Mouse (Mus musculus) G1E (cell line): ENCODE data around the gene Rgs19. TPM values are rescaled to one million over a fixed set of nuclear protein-coding genes. Genes with fewer than 3 reads are reported as not detected.

Experiments used
- ATAC-seq: 2 replicates; pipeline ENCODE4 v1.8.0; 2016; ENCODE audit warnings: mild to moderate bottlenecking; ENCODE audit not compliant: insufficient number of reproducible peaks, poor library complexity, low FRiP score, severe bottlenecking; ENCODE audit errors: extremely low read depth
- DNase-seq: peaks from one replicate; pipeline ENCODE4 v3.0.0; 2012; ENCODE audit warnings: low spot score
- H3K27me3 ChIP-seq: 2 replicates; pipeline ENCODE4 v1.6.1; 2012; ENCODE audit warnings: mild to moderate bottlenecking, low read length, inconsistent platforms; ENCODE audit not compliant: insufficient read depth
- H3K36me3 ChIP-seq: replicated peaks from 2 replicates; pipeline ENCODE3; 2012; ENCODE audit warnings: mild to moderate bottlenecking, inconsistent platforms
- H3K4me1 ChIP-seq: 2 replicates; pipeline ENCODE4 v1.6.1; 2012; ENCODE audit warnings: low read depth, low read length, inconsistent platforms, mixed read lengths; ENCODE audit not compliant: insufficient read depth
- H3K4me3 ChIP-seq: 2 replicates; pipeline ENCODE4 v1.5.1; 2012; ENCODE audit warnings: low read depth, mild to moderate bottlenecking, inconsistent platforms, low read length, moderate library complexity, mixed read lengths
- H3K9me3 ChIP-seq: replicated peaks from 2 replicates; pipeline ENCODE4 v1.6.1; 2012; ENCODE audit warnings: inconsistent platforms
- CTCF ChIP-seq: IDR thresholded peaks from 2 replicates; pipeline ENCODE4 v1.5.1; 2012; ENCODE audit warnings: low read depth, low read length, inconsistent platforms, mixed read lengths
- GATA1 ChIP-seq: IDR thresholded peaks from 2 replicates; pipeline ENCODE4 v1.6.1; 2012; ENCODE audit warnings: borderline replicate concordance, low read length, inconsistent platforms, mixed read lengths
- GATA2 ChIP-seq: IDR thresholded peaks from 2 replicates; pipeline ENCODE4 v1.6.1; 2012; ENCODE audit warnings: low read depth, low read length, inconsistent platforms, borderline replicate concordance
- POLR2AphosphoS5 ChIP-seq: IDR thresholded peaks from 2 replicates; pipeline ENCODE4 v1.6.1; 2012; ENCODE audit warnings: low read depth, low read length, inconsistent platforms; ENCODE audit not compliant: insufficient replicate concordance
- TAL1 ChIP-seq: conservative IDR thresholded peaks from 2 replicates; pipeline ENCODE4 v1.6.1; 2012; ENCODE audit warnings: low read depth, low read length, inconsistent platforms, mixed read lengths
- polyA plus RNA-seq: library from polyadenylated mRNA; stranded (reverse); fragments of >175 nt; gene quantifications from 2 replicates; pipeline ENCODE4 v1.2.3, GENCODE M21; 2012
- total RNA-seq, 2 experiments: library from RNA; stranded (forward) in 1 of 2; stranded (reverse) in 1 of 2; fragments of 200-1000 nt in 1 of 2; fragments of >200 nt in 1 of 2; fragmentation: Nextera tagmentation in 1 of 2; gene quantifications; 2 replicates each; pipeline ENCODE4 v1.2.3; 2014 to 2017

The Rgs19 gene
- total and polyA plus RNA-seq, 3 experiments: 52.2 to 62.5 (median 52.4) TPM

GRCm38 (mm10) chr2:181716991-181717390, 23.2 kb upstream of the Rgs19 start:
- DNase-seq (no peak), ATAC-seq (no peak)
- no peak overlapping the region for H3K4me3 ChIP-seq
- no peaks in the 10 kb centered on the region for H3K36me3 ChIP-seq
- H3K9me3 ChIP-seq: no peaks in the 10 kb centered on the region
- H3K4me1 ChIP-seq: no peaks in the 10 kb centered on the region
- H3K27me3 ChIP-seq: peaks cover 21% of the 10 kb centered on the region
- no peak for TF ChIP-seq TAL1
- no peak for TF ChIP-seq GATA2
- no peak for TF ChIP-seq GATA1
- no peak for TF ChIP-seq CTCF
- no peak for TF ChIP-seq POLR2AphosphoS5

GRCm38 (mm10) chr2:181715382-181715781, 21.6 kb upstream of the Rgs19 start:
- Histone ChIP-seq H3K4me3 (no peak overlapping the region), H3K4me1 (no peaks in the 10 kb centered on the region), H3K9me3 (no peaks in the 10 kb centered on the region), H3K36me3 (no peaks in the 10 kb centered on the region), H3K27me3 (peaks cover 21% of the 10 kb centered on the region)
- DNase-seq (no peak), ATAC-seq (no peak)
- TF ChIP-seq GATA2 (no peak), TAL1 (no peak), GATA1 (no peak), CTCF (no peak), POLR2AphosphoS5 (no peak)

- Histone ChIP-seq H3K36me3 (no peaks in the 10 kb centered on the region), H3K27me3 (peaks cover 21% of the 10 kb centered on the region), H3K9me3 (no peaks in the 10 kb centered on the region), H3K4me3 (no peak within 1 kb of the TSS), H3K4me1 (no peaks in the 10 kb centered on the region)
- ATAC-seq: no peak
- TF ChIP-seq GATA2 (no peak), POLR2AphosphoS5 (no peak), TAL1 (no peak), CTCF (no peak), GATA1 (no peak)
- DNase-seq: no peak
Measured at GRCm38 (mm10) chr2:181714903-181715326, 21.1 kb upstream of the Rgs19 start, which contains the start of gene Oprl1. TSS of gene Oprl1 (plus strand) at chr2:181715016.

DNA sequence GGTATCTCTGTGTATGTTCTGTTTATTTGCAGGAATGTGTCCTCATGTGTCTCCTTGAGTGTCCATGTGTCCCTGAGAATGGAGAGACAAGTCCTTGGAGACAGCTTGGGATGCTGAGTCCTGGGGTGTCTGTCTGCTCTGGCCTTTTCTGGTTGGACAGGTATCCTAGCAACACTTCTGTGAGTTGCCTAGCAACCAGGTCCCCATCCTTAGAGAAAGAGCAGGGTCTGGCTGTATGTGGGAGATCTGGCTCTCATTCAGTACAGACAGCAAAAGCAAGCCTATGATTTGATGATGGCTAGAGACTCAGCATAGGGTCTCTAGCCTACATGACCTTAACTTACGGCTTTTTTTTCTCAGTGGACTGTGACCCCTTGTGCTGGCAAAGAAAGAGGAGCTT, 20.0 kb upstream of the Rgs19 start:
- peaks cover 22% of the 10 kb centered on the region for H3K27me3 ChIP-seq
- no peaks in the 10 kb centered on the region for H3K36me3 ChIP-seq
- H3K4me1 ChIP-seq: no peaks in the 10 kb centered on the region
- DNase-seq (no peak), ATAC-seq (no peak)
- TF ChIP-seq TAL1: no peak
- TF ChIP-seq GATA2: no peak
- no peak for TF ChIP-seq POLR2AphosphoS5
- TF ChIP-seq GATA1: no peak
- TF ChIP-seq CTCF: no peak
- H3K9me3 ChIP-seq: no peaks in the 10 kb centered on the region
- no peak overlapping the region for H3K4me3 ChIP-seq

DNA sequence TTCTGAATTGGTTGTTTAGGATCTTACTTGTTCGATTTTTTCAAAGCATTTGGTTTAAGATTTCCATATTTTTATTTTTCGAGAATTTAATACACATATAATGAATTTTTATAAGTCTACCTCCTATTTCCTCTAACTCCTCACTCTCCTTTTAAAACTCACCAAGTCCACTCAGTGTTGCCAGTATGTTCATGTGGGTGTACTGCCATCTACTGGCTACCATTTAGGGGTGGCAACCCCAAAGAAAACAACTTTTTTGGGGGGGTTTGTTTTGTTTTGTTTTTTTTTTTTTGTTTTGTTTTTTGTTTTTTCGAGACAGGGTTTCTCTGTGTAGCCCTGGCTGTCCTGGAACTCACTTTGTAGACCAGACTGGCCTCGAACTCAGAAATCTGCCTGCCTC, 12.9 kb upstream of the Rgs19 start:
- no peak for TF ChIP-seq CTCF
- TF ChIP-seq GATA2: no peak
- TF ChIP-seq TAL1: no peak
- no peak for TF ChIP-seq GATA1
- H3K4me1 ChIP-seq: no peaks in the 10 kb centered on the region
- peaks cover 6% of the 10 kb centered on the region for H3K27me3 ChIP-seq
- ATAC-seq (no peak), DNase-seq (peak; percentile 38)
- H3K9me3 ChIP-seq: no peaks in the 10 kb centered on the region
- no peaks in the 10 kb centered on the region for H3K36me3 ChIP-seq
- no peak overlapping the region for H3K4me3 ChIP-seq

- DNase-seq (no peak), ATAC-seq (no peak)
- no peaks in the 10 kb centered on the region for H3K9me3 ChIP-seq
- no peak within 1 kb of the TSS for H3K4me3 ChIP-seq
- H3K36me3 ChIP-seq: no peaks in the 10 kb centered on the region
- H3K27me3 ChIP-seq: peaks cover 32% of the 10 kb centered on the region
- peaks cover 15% of the 10 kb centered on the region for H3K4me1 ChIP-seq
- no peak for TF ChIP-seq CTCF
- no peak for TF ChIP-seq GATA2
- no peak for TF ChIP-seq GATA1
- no peak for TF ChIP-seq POLR2AphosphoS5
- no peak for TF ChIP-seq TAL1
Measured at GRCm38 (mm10) chr2:181698241-181698640, 4.5 kb upstream of the Rgs19 start, which contains the start of gene Lkaaear1. TSS of gene Lkaaear1 (minus strand) at chr2:181698442.
